Mouse (Mus musculus) liver, adult (tissue): Measurements from ENCODE around the gene Xpnpep1.

Source experiments
- GATA4 ChIP-seq: IDR thresholded peaks from 2 replicates; pipeline ENCODE4 v1.6.1; 2014; ENCODE audit warnings: mild to moderate bottlenecking, low read length; ENCODE audit not compliant: insufficient replicate concordance

Xpnpep1 gene

GRCm38 (mm10) chr19:53072406-53072805, 32.4 kb upstream of the Xpnpep1 start:
- TF ChIP-seq GATA4, result no peak

DNA sequence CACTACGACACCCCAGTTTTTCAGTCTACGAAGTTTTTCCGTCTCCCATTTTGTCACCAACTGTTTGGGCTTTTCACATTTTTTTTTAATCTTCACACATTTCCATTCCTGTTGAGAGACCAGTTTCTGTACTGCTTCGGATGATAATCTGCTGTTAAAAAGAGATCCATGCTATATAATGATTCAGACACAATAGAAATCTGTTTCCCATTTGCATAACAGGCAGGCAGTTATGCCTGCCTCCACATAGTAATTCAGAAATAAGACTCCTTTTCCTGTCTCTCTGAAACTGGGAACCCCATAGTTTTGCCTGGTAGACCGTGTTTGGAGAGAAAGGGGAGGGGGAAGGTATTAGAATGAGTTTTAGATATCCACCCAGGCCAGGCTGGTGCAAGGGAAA, 31.6 kb upstream of the Xpnpep1 start:
- no peak for TF ChIP-seq GATA4

- TF ChIP-seq GATA4, result peak; percentile 41; the same call in 1 of the 2 replicates
Observed at GRCm38 (mm10) chr19:53070870-53071269, 30.9 kb upstream of the Xpnpep1 start.

DNA sequence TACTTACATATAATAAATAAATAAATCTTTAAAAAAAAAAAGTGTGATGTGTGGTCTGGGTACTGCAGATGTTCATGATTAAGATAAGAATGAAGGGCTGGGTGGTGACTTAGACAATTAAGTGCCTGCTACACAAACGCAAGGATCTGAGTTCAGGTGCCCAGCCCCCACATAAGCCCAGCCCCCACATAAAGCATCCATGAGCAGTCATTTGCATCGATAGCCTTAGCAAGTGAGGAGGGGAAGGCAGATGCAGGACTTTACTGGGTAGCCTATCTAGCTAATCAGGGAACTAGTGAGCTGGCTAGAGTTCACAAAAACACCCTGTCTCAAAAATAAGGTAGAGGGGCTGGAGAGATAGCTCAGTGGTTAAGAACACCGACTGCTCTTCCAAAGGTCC, 29.4 kb upstream of the Xpnpep1 start:
- no peak for TF ChIP-seq GATA4

DNA sequence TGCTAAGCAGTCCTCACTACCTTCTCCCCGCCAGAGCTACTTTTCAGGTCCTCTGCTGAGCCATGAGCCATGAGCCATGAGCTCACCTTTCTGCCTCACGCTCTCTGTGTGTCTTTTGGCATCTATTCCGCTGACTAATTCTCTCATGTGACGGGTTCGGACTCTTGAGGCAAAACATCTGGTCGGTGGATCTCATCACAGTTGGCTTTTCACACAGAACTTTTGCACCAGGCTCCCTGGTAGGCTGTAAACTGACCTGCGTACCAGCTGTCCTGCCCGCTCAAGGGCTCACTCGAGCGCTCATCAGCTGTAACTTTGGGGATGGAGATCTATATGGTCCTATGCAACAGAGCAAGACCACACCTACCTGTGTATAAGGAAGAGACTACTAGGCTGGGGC, 26.9 kb upstream of the Xpnpep1 start:
- no peak for TF ChIP-seq GATA4

DNA sequence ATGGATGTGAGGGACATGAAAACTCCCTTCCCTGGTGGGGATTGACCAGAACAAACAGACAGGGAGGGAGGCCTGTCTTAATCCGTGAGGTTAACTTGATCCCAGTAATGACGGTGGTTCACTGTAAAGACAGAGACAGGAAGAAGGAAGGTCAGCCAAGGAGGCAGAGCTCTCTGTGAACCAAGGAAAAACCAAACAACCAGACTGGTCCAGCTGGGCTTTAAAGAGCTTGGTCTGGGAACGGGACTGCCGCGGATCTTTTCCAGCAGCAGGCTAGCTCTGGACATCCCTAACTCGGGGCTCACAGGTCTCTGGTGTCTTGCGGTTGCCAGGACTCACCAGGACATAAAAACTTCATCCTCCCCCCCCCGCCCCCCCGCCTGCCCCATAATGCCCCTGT, 26.5 kb upstream of the Xpnpep1 start:
- no peak for TF ChIP-seq GATA4

DNA sequence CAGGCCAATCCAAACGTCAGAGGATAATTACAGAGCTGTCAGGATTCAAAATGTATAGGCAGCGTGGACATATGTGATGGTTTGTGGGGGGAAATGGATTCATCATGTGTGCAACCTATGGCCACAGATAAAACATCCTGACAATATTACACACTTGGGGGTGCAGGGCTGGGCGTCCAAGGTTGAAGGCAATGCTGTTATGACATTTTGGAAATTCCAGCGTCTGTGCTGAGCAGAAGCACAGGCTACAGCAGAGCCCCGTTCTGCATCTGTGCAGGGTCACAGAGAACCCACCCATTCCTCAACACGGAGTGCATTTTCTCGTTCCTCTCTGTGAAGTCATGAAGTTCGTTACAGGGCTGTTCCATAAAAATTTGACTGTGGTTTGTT, 25.0 kb upstream of the Xpnpep1 start:
- no peak for TF ChIP-seq GATA4

GRCm38 (mm10) chr19:53064292-53064971, 24.4 kb upstream of the Xpnpep1 start:
- TF ChIP-seq GATA4, result no peak

- TF ChIP-seq GATA4, result no peak
Observed at GRCm38 (mm10) chr19:53062046-53062445, 22.0 kb upstream of the Xpnpep1 start.

GRCm38 (mm10) chr19:53059344-53060111, 19.5 kb upstream of the Xpnpep1 start:
- TF ChIP-seq GATA4, result no peak

- TF ChIP-seq GATA4, result no peak
Observed at GRCm38 (mm10) chr19:53058726-53059334, 18.8 kb upstream of the Xpnpep1 start.

GRCm38 (mm10) chr19:53057980-53058725, 18.1 kb upstream of the Xpnpep1 start:
- no peak for TF ChIP-seq GATA4

- no peak for TF ChIP-seq GATA4
Observed at GRCm38 (mm10) chr19:53053355-53053754, 13.3 kb upstream of the Xpnpep1 start.

DNA sequence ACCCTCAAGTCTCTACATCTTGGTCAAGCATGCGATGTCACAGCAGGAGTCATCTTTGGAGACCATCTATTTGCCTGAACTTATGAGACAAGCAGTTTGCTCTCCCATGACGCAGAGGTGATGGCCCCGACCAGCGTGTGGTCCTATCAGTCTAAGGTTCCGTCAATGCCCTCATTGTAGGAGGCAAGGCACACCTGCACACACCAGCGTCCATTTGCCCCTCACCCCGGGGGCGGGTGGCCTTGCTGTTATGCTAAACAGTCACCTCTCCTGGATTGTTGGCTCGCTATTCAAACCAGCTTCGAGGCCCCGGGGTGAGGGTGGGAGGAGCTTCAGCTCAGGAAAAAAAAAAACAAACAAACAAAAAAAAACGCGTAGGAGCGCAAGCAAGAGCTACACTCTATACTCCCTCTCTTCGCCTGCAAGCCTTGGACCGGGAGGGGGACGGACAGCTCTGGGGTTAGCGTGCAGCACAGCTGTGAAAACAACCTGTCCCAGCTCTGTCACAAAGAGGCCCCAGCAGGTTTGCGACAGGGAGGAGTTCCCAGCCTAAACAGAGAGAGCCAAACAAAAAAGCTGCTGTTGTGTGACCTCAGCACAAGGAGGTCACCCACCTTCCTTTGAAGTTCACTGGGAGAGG, 12.1 kb upstream of the Xpnpep1 start:
- TF ChIP-seq GATA4, result no peak
